Mouse (Mus musculus) kidney, adult 2 months (tissue): Measurements from ENCODE around the gene Tsnax.
A peak's percentile ranks its signal among the peaks of the same experiment; 100 is the strongest.

ENCODE experiments used
- CTCF ChIP-seq: fragments of 200-500 bp; conservative IDR thresholded peaks from 2 replicates; pipeline ENCODE4 v1.5.1; 2011; ENCODE audit warnings: low read depth, mild to moderate bottlenecking, control low read depth, low read length, moderate library complexity, mixed read lengths; ENCODE audit not compliant: insufficient read depth, insufficient read length
- POLR2A ChIP-seq: fragments of 200-500 bp; IDR thresholded peaks from one replicate; pipeline ENCODE4 v1.6.1; 2011; ENCODE audit warnings: low read depth, low read length, control low read depth

GRCm38 (mm10) chr8:125052026-125052425 lies 39.2 kb downstream of the Tsnax start:
- TF ChIP-seq POLR2A = no peak
- peak; percentile 75 for TF ChIP-seq CTCF
